Mouse (Mus musculus): ENCODE measurements at regions not wholly inside any gene's neighbourhood (a gene's known extent, or its start where the extent isn't known, plus 50 kb on each side); places are given as distances from the start of the nearest gene placed in this dataset.

DNA sequence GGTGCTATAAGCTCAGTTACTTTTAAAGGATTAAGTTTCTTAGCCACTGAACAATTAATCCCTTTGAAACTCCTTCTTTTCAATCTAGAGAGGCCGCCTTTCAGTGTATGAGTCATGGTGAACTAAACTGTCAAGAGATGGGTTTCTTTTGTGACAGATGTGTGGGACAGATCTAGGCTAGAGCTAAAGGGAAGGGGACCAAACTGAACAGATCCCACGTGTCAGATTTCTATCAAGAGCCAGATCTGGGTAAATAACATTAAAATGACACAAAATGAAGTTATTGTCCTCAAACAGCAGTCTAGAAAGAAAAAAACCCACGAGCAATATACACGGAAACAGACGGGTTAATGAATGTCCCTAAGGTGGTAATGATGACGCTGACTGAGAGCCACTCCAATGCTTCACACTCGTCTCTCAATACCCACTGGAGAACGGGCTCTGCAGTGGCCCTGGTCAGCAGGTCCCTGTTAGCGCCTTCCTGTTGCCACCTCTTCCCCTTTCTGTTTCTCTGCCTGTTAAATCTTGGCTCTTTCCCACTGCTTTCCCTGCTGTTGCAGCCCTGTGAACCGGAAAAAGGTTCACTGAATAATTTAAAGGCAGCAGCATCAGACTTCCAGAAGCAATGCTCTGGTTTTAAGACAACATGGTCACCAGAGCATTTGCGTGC, 52.7 kb upstream of the Rab3gap2 start:
- H3K27ac ChIP-seq (ENCODE audit: low read length): no peak overlapping the region
- no peaks in the 10 kb centered on the region for H3K9me3 ChIP-seq (ENCODE audit: control insufficient read depth, low read length)
- 65% methylated on average over 11 of the region's 11 CpGs for WGBS
- no peak overlapping the region for H3K4me2 ChIP-seq (ENCODE audit: low read depth, low read length)
- no peaks in the 10 kb centered on the region for H3K4me1 ChIP-seq (ENCODE audit: control insufficient read depth, insufficient read depth, low read length)
- H3K27me3 ChIP-seq (replicated peaks; ENCODE audit: control insufficient read depth, insufficient read depth, low read length): no peaks in the 10 kb centered on the region
- H3K36me3 ChIP-seq (ENCODE audit: control insufficient read depth, insufficient read depth, low read length): no peaks in the 10 kb centered on the region
- H3K9ac ChIP-seq (ENCODE audit: low read depth, low read length): no peak overlapping the region
- H3K4me3 ChIP-seq (ENCODE audit: low read length): no peak overlapping the region
- ATAC-seq: no peak

GRCm38 (mm10) chr1:185150431-185151129, 53.3 kb upstream of the Rab3gap2 start:
- Histone ChIP-seq H3K36me3 (ENCODE audit: control insufficient read depth, insufficient read depth, low read length) (no peaks in the 10 kb centered on the region), H3K4me3 (ENCODE audit: low read length) (no peak overlapping the region), H3K9ac (ENCODE audit: low read depth, low read length) (no peak overlapping the region), H3K27me3 (replicated peaks; ENCODE audit: control insufficient read depth, insufficient read depth, low read length) (no peaks in the 10 kb centered on the region), H3K4me2 (ENCODE audit: low read depth, low read length) (no peak overlapping the region), H3K27ac (ENCODE audit: low read length) (no peak overlapping the region), H3K4me1 (ENCODE audit: control insufficient read depth, insufficient read depth, low read length) (no peaks in the 10 kb centered on the region), H3K9me3 (ENCODE audit: control insufficient read depth, low read length) (no peaks in the 10 kb centered on the region)
- ATAC-seq: no peak
- WGBS: 81% methylated on average over 15 of the region's 15 CpGs

GRCm38 (mm10) chr1:185144791-185145190, 59.1 kb upstream of the Rab3gap2 start:
- Histone ChIP-seq H3K36me3 (ENCODE audit: control insufficient read depth, insufficient read depth, low read length) (no peaks in the 10 kb centered on the region), H3K9ac (ENCODE audit: low read depth, low read length) (no peak overlapping the region), H3K4me2 (ENCODE audit: low read depth, low read length) (no peak overlapping the region), H3K9me3 (ENCODE audit: control insufficient read depth, low read length) (no peaks in the 10 kb centered on the region), H3K4me3 (ENCODE audit: low read length) (no peak overlapping the region), H3K4me1 (ENCODE audit: control insufficient read depth, insufficient read depth, low read length) (no peaks in the 10 kb centered on the region), H3K27ac (ENCODE audit: low read length) (no peak overlapping the region), H3K27me3 (replicated peaks; ENCODE audit: control insufficient read depth, insufficient read depth, low read length) (no peaks in the 10 kb centered on the region)
- no peak for ATAC-seq
- 85% methylated on average over 1 of the region's 1 CpGs for WGBS

GRCm38 (mm10) chr1:185144006-185144405, 59.9 kb upstream of the Rab3gap2 start:
- Histone ChIP-seq H3K4me3 (ENCODE audit: low read length) (no peak overlapping the region), H3K27me3 (replicated peaks; ENCODE audit: control insufficient read depth, insufficient read depth, low read length) (no peaks in the 10 kb centered on the region), H3K4me2 (ENCODE audit: low read depth, low read length) (no peak overlapping the region), H3K4me1 (ENCODE audit: control insufficient read depth, insufficient read depth, low read length) (no peaks in the 10 kb centered on the region), H3K9me3 (ENCODE audit: control insufficient read depth, low read length) (no peaks in the 10 kb centered on the region), H3K9ac (ENCODE audit: low read depth, low read length) (no peak overlapping the region), H3K36me3 (ENCODE audit: control insufficient read depth, insufficient read depth, low read length) (no peaks in the 10 kb centered on the region), H3K27ac (ENCODE audit: low read length) (no peak overlapping the region)
- WGBS: 87% methylated on average over 15 of the region's 15 CpGs
- no peak for ATAC-seq

DNA sequence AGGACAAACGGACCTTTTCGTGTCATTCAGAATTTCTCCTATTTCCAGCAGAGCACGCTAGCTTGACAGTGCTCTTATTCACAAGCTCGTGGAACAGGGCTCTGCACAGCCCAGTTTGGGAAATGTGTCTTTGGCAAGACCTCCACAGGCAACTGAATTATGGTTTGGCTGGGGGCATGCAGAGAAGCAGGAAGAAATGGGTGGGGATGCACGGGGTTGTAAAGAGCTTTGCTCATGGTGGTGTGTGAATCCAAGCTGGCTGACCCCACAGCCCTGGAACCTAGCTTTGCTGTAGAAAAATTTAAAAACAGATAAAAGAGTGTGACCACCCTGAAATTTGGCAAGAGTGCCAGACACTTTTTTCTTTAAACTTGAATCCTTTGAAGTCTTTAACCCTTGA, 63.6 kb upstream of the Rab3gap2 start:
- Histone ChIP-seq H3K9ac (ENCODE audit: low read depth, low read length) (no peak overlapping the region), H3K4me2 (ENCODE audit: low read depth, low read length) (no peak overlapping the region), H3K4me3 (ENCODE audit: low read length) (no peak overlapping the region), H3K4me1 (ENCODE audit: control insufficient read depth, insufficient read depth, low read length) (no peaks in the 10 kb centered on the region), H3K27me3 (replicated peaks; ENCODE audit: control insufficient read depth, insufficient read depth, low read length) (no peaks in the 10 kb centered on the region), H3K9me3 (ENCODE audit: control insufficient read depth, low read length) (no peaks in the 10 kb centered on the region), H3K36me3 (ENCODE audit: control insufficient read depth, insufficient read depth, low read length) (no peaks in the 10 kb centered on the region), H3K27ac (ENCODE audit: low read length) (no peak overlapping the region)
- ATAC-seq: no peak
- 73% methylated on average over 5 of the region's 5 CpGs for WGBS

DNA sequence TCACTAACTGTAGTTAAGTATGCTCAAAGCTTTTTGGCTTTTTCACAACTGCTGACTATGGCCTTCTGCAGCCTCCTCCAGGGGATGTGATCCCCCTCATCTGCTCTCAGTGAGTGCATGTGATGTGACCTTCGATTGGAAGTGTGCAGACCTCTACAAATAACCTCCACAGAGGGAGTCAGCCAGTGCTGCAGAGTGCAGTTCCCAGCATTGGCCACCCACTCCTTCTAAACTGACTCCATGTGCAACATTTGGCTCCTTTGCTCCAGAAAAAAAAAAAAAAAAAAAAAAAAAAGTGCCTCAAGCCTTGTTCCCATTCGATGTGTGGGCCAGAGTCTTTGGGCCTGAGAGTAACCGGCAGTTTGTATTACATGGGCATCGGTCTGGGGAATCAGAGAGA, 75.7 kb upstream of the Rab3gap2 start:
- WGBS: 67% methylated on average over 4 of the region's 4 CpGs
- no peak overlapping the region for H3K27ac ChIP-seq (ENCODE audit: low read length)
- ATAC-seq: no peak

GRCm38 (mm10) chr1:185125737-185126286, 78.1 kb upstream of the Rab3gap2 start:
- H3K27me3 ChIP-seq (replicated peaks; ENCODE audit: control insufficient read depth, insufficient read depth, low read length): no peaks in the 10 kb centered on the region
- ATAC-seq: no peak
- no peak overlapping the region for H3K4me2 ChIP-seq (ENCODE audit: low read depth, low read length)
- H3K4me1 ChIP-seq (ENCODE audit: control insufficient read depth, insufficient read depth, low read length): no peaks in the 10 kb centered on the region
- no peak overlapping the region for H3K9ac ChIP-seq (ENCODE audit: low read depth, low read length)
- H3K36me3 ChIP-seq (ENCODE audit: control insufficient read depth, insufficient read depth, low read length): no peaks in the 10 kb centered on the region
- no peak overlapping the region for H3K4me3 ChIP-seq (ENCODE audit: low read length)
- 46% methylated on average over 14 of the region's 14 CpGs for WGBS
- peak overlapping the region; percentile 14; the same call in 1 of the 2 replicates for H3K27ac ChIP-seq (ENCODE audit: low read length)
- H3K9me3 ChIP-seq (ENCODE audit: control insufficient read depth, low read length): no peaks in the 10 kb centered on the region

More for the DNA sequence above, 75.7 kb upstream of the Rab3gap2 start:
- no peaks in the 10 kb centered on the region for H3K36me3 ChIP-seq (ENCODE audit: control insufficient read depth, insufficient read depth, low read length)
- H3K27me3 ChIP-seq (replicated peaks; ENCODE audit: control insufficient read depth, insufficient read depth, low read length): no peaks in the 10 kb centered on the region
- no peaks in the 10 kb centered on the region for H3K9me3 ChIP-seq (ENCODE audit: control insufficient read depth, low read length)
- no peak overlapping the region for H3K4me3 ChIP-seq (ENCODE audit: low read length)
- no peak overlapping the region for H3K4me2 ChIP-seq (ENCODE audit: low read depth, low read length)
- H3K9ac ChIP-seq (ENCODE audit: low read depth, low read length): no peak overlapping the region
- H3K4me1 ChIP-seq (ENCODE audit: control insufficient read depth, insufficient read depth, low read length): no peaks in the 10 kb centered on the region

- WGBS: 84% methylated on average over 2 of the region's 2 CpGs
- Histone ChIP-seq H3K27me3 (replicated peaks; ENCODE audit: control insufficient read depth, insufficient read depth, low read length) (no peaks in the 10 kb centered on the region), H3K4me3 (ENCODE audit: low read length) (no peak overlapping the region), H3K9me3 (ENCODE audit: control insufficient read depth, low read length) (no peaks in the 10 kb centered on the region), H3K36me3 (ENCODE audit: control insufficient read depth, insufficient read depth, low read length) (no peaks in the 10 kb centered on the region), H3K4me2 (ENCODE audit: low read depth, low read length) (no peak overlapping the region), H3K4me1 (ENCODE audit: control insufficient read depth, insufficient read depth, low read length) (no peaks in the 10 kb centered on the region), H3K27ac (ENCODE audit: low read length) (no peak overlapping the region), H3K9ac (ENCODE audit: low read depth, low read length) (no peak overlapping the region)
- ATAC-seq: no peak
Measured at GRCm38 (mm10) chr1:185121552-185121951, 82.4 kb upstream of the Rab3gap2 start.

- no peaks in the 10 kb centered on the region for H3K27me3 ChIP-seq (replicated peaks; ENCODE audit: control insufficient read depth, insufficient read depth, low read length)
- no peak for ATAC-seq
- no peak overlapping the region for H3K4me3 ChIP-seq (ENCODE audit: low read length)
- H3K9me3 ChIP-seq (ENCODE audit: control insufficient read depth, low read length): no peaks in the 10 kb centered on the region
- H3K9ac ChIP-seq (ENCODE audit: low read depth, low read length): no peak overlapping the region
- no peaks in the 10 kb centered on the region for H3K36me3 ChIP-seq (ENCODE audit: control insufficient read depth, insufficient read depth, low read length)
- no peak overlapping the region for H3K4me2 ChIP-seq (ENCODE audit: low read depth, low read length)
- H3K27ac ChIP-seq (ENCODE audit: low read length): no peak overlapping the region
- H3K4me1 ChIP-seq (ENCODE audit: control insufficient read depth, insufficient read depth, low read length): no peaks in the 10 kb centered on the region
- WGBS: 69% methylated on average over 2 of the region's 2 CpGs
Measured at GRCm38 (mm10) chr1:185120416-185120815, 83.5 kb upstream of the Rab3gap2 start.

All from intestine, embryonic 16.5 days (tissue).